Mouse (Mus musculus): ENCODE results near the gene Hoxc5.

DNA sequence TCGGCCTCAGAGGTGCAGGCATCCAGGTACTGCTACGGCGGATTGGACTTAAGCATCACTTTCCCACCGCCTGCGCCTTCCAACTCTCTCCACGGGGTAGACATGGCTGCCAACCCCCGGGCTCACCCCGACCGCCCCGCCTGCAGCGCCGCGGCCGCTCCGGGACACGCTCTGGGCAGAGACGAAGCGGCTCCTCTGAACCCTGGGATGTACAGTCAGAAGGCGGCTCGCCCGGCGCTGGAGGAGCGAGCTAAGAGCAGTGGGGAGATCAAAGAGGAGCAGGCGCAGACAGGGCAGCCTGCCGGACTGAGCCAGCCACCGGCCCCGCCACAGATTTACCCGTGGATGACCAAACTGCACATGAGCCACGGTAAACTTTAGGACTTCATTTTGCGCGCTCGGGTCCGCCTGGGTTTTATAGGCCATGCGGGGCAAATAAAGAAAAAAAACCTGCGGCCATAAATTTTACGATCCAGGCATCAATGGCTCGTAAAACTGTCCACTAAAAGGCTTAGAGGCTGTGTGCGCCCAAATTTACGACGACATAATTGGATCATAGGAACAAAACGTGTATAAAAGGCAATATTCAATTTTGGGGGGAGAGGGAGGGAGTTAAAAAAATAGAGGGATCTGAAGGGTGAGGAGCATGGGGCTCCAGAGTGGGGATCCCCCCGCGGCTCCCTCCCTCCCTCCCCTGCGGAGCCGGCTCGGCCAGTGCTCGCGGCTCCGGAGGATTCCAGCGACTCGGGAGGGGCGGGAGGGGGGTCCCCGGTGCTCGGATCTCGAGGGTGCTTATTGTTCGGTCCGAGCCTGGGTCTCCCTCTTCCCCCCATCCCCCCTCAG, 47.1 kb downstream of the Hoxc5 start:
- no peak for TF ChIP-seq CTCF (IDR thresholded peaks at IDR 0.05; ENCODE audit: control insufficient read depth, insufficient read depth, insufficient replicate concordance, low read depth, low read length)
- TF ChIP-seq POLR2A (IDR thresholded peaks at IDR 0.05; ENCODE audit: control insufficient read depth, low read depth, low read length) = no peak

All from testis, adult 2 months (tissue).